Mouse (Mus musculus): ENCODE data around the gene Irx5.

DNA sequence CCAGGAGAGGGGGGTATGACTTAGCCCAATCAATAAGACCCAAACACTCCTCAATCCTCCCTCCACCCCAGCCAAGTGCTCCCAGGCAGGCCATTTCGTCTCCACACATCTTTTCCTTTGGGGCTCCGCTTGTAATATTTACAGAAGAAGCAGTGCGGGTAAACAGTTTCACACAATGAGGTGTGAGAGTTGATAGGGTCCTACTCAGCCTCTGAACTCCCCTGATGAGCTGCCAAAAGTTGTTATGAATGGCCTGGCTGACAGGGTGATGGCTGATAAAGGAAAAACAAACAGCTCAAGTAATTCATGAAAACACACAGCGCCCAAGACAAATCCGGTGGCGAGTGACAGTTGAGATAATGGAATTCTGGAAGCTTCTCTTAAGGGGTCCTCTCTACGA is 45.2 kb upstream of the Irx5 start:
- no peak for TF ChIP-seq CTCF (IDR thresholded peaks at IDR 0.05; ENCODE audit: low read depth)
- no peak for TF ChIP-seq EP300 (IDR thresholded peaks at IDR 0.05; ENCODE audit: low read depth)
